Mouse (Mus musculus): Measurements from ENCODE around the gene Cat. TPM values are rescaled to one million over a fixed set of nuclear protein-coding genes. Genes with fewer than 3 reads are reported as not detected.

The Cat gene
- polyA plus RNA-seq, 1 experiment from 2014 or later = 92.6 TPM

DNA sequence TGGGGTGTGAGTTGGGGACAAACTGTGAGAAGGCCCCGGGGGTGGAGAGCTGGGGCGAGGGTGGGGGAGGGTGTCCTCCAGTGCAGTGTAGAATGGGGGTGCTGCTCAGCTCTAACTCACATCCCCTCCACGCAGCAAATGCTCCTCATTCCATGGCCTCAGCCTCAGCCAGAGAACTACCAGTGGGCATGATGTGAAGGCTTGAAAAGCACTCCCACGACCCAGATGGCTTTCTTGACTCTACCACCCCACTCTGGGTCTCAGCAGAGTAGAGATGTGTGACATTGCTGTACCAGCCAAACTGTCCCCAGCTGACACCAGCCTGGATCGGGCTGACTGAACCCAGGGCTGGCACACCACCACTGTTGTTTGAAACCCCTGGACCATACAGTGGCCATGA, 32.4 kb downstream of the Cat start:
- 94% methylated on average over 5 of the region's 5 CpGs for WGBS
- peaks cover 16% of the 10 kb centered on the region for H3K36me3 ChIP-seq (ENCODE audit: control insufficient read depth, insufficient read depth, low read length)
- no peak overlapping the region for H3K27ac ChIP-seq (ENCODE audit: low read length)
- H3K4me3 ChIP-seq (ENCODE audit: low read depth, low read length) = no peak overlapping the region
- no peaks in the 10 kb centered on the region for H3K27me3 ChIP-seq (ENCODE audit: control insufficient read depth, insufficient read depth, low read depth, low read length)
- no peak overlapping the region for H3K9ac ChIP-seq (ENCODE audit: low read depth, low read length)
- no peak for ATAC-seq
- no peaks in the 10 kb centered on the region for H3K9me3 ChIP-seq (replicated peaks; ENCODE audit: control insufficient read depth, low read length, poor library complexity, severe bottlenecking)
- H3K4me2 ChIP-seq (ENCODE audit: low read length) = no peak overlapping the region
- no peaks in the 10 kb centered on the region for H3K4me1 ChIP-seq (ENCODE audit: control insufficient read depth, insufficient read depth, low read length)

DNA sequence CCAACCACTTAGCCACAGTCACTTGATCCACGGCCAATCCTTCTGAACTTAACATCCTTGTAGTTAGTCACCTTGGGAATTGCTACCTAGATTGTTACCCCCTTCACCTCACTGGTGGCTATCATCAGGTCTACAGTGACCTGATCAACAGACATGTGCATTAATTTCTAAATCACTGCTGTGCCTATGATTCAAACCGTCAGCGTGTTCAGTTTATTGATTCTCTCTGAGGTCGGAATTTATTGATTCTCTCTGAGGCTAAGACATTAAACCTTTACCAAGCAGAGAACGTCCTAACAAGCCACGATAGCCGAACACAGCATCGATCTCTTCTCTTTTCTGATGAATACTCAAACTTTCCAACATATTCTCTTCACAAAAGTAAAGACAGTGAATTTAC, 34.7 kb downstream of the Cat start:
- ATAC-seq = no peak
- H3K9ac ChIP-seq (ENCODE audit: low read depth, low read length) = no peak overlapping the region
- H3K4me3 ChIP-seq (ENCODE audit: low read depth, low read length) = no peak overlapping the region
- 88% methylated on average over 8 of the region's 8 CpGs for WGBS
- peaks cover 12% of the 10 kb centered on the region for H3K36me3 ChIP-seq (ENCODE audit: control insufficient read depth, insufficient read depth, low read length)
- no peaks in the 10 kb centered on the region for H3K9me3 ChIP-seq (replicated peaks; ENCODE audit: control insufficient read depth, low read length, poor library complexity, severe bottlenecking)
- no peak overlapping the region for H3K27ac ChIP-seq (ENCODE audit: low read length)
- H3K4me2 ChIP-seq (ENCODE audit: low read length) = no peak overlapping the region
- no peaks in the 10 kb centered on the region for H3K27me3 ChIP-seq (ENCODE audit: control insufficient read depth, insufficient read depth, low read depth, low read length)
- H3K4me1 ChIP-seq (ENCODE audit: control insufficient read depth, insufficient read depth, low read length) = no peaks in the 10 kb centered on the region

DNA sequence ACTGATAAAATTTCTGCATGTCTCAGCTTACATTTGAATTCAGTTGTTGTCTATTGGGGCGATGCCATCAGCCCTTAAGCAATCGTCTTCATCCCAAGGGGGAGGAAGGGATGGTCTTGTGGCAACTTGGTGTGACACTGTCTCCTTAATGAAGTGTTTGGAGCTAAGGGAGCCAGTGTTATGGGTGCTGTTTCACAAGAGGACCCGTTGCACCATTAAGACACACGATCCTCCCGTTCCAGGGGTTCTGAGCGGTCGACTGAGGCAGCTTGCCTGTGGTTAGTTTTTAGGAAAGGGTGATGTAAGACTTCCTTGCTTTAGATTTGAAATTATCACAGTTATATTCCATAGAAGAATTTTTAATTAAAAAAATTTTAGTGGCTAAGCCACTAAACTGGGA, 35.1 kb downstream of the Cat start:
- H3K9me3 ChIP-seq (replicated peaks; ENCODE audit: control insufficient read depth, low read length, poor library complexity, severe bottlenecking) = no peaks in the 10 kb centered on the region
- H3K36me3 ChIP-seq (ENCODE audit: control insufficient read depth, insufficient read depth, low read length) = peaks cover 9% of the 10 kb centered on the region
- 93% methylated on average over 7 of the region's 7 CpGs for WGBS
- ATAC-seq = no peak
- no peaks in the 10 kb centered on the region for H3K4me1 ChIP-seq (ENCODE audit: control insufficient read depth, insufficient read depth, low read length)
- H3K9ac ChIP-seq (ENCODE audit: low read depth, low read length) = no peak overlapping the region
- H3K4me3 ChIP-seq (ENCODE audit: low read depth, low read length) = no peak overlapping the region
- H3K27ac ChIP-seq (ENCODE audit: low read length) = no peak overlapping the region
- no peak overlapping the region for H3K4me2 ChIP-seq (ENCODE audit: low read length)
- H3K27me3 ChIP-seq (ENCODE audit: control insufficient read depth, insufficient read depth, low read depth, low read length) = no peaks in the 10 kb centered on the region

DNA sequence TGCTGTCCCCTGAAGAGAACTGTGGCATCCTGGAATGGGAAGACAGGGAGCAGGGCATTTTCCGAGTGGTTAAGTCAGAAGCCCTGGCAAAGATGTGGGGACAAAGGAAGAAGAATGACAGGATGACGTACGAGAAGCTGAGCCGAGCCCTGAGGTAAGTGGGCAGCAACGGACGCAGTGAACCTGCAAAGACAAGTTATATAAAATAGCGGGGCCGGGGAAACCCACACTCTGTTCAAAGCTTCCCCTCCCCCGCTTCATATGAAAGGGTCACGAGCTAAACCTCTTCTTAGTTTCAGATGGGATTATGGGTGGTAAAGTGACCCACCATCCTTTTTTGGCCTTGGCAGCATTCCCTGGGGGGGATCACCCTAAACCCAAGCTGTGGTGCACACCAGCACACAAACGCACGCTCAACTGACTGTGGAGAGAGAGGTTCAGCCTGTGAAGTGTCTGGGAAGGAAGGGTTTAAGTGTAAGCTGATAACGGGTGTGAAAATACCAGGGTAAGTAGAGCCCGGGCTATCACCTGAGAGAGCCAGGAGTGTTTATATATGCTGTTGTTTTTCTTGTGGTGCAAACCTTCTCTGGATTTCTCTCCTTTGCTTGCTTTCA, 35.9 kb downstream of the Cat start:
- 65% methylated on average over 14 of the region's 14 CpGs for WGBS
- Histone ChIP-seq H3K9ac (ENCODE audit: low read depth, low read length) (no peak overlapping the region), H3K36me3 (ENCODE audit: control insufficient read depth, insufficient read depth, low read length) (peaks cover 4% of the 10 kb centered on the region; the same call in 1 of the 2 replicates), H3K27ac (ENCODE audit: low read length) (no peak overlapping the region), H3K4me2 (ENCODE audit: low read length) (no peak overlapping the region), H3K4me1 (ENCODE audit: control insufficient read depth, insufficient read depth, low read length) (no peaks in the 10 kb centered on the region), H3K27me3 (ENCODE audit: control insufficient read depth, insufficient read depth, low read depth, low read length) (no peaks in the 10 kb centered on the region), H3K4me3 (ENCODE audit: low read depth, low read length) (no peak overlapping the region), H3K9me3 (replicated peaks; ENCODE audit: control insufficient read depth, low read length, poor library complexity, severe bottlenecking) (no peaks in the 10 kb centered on the region)
- no peak for ATAC-seq

DNA sequence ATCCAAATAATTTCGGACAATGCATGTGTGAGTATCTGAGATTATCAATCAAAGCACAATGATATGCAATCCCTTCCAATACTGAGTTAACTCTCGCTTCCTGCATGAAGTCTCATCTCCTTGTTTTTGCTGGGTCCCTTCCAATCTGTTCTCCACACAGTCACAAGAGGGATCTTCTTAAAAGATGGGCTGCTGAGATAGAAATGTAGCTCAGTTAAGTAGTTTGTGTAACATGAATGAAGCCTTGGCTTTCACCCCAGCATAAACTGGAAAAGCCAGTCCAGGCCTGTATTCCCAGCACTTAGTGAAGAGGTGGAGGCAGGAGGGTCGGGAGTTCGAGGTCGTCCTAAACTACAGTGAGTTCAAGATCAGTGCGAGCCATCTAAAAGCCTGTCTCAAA, 38.6 kb downstream of the Cat start:
- no peaks in the 10 kb centered on the region for H3K4me1 ChIP-seq (ENCODE audit: control insufficient read depth, insufficient read depth, low read length)
- no peak overlapping the region for H3K4me2 ChIP-seq (ENCODE audit: low read length)
- ATAC-seq = no peak
- WGBS = 92% methylated on average over 6 of the region's 6 CpGs
- H3K9ac ChIP-seq (ENCODE audit: low read depth, low read length) = no peak overlapping the region
- H3K36me3 ChIP-seq (ENCODE audit: control insufficient read depth, insufficient read depth, low read length) = no peaks in the 10 kb centered on the region
- H3K4me3 ChIP-seq (ENCODE audit: low read depth, low read length) = no peak overlapping the region
- no peak overlapping the region for H3K27ac ChIP-seq (ENCODE audit: low read length)
- H3K27me3 ChIP-seq (ENCODE audit: control insufficient read depth, insufficient read depth, low read depth, low read length) = no peaks in the 10 kb centered on the region
- no peaks in the 10 kb centered on the region for H3K9me3 ChIP-seq (replicated peaks; ENCODE audit: control insufficient read depth, low read length, poor library complexity, severe bottlenecking)

DNA sequence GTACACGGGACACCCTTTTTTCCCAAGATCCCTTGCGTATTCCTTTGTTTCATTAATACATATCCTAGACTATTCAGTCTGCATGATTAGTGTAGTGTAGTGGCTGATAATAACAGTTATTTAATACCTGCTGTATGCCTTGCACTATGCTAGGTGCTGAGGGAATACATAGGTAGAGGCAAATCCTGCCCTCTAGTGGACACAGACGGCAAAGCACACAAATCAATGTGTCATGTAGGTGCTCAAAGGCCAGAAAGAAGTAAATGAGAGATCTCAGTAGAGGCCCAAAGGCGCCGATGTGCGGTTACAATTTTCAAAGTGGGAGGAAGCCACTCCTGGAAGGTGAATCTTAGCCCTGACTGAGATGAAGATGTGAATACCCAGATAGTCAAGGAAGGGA, 39.2 kb downstream of the Cat start:
- no peak overlapping the region for H3K27ac ChIP-seq (ENCODE audit: low read length)
- H3K4me2 ChIP-seq (ENCODE audit: low read length) = no peak overlapping the region
- H3K27me3 ChIP-seq (ENCODE audit: control insufficient read depth, insufficient read depth, low read depth, low read length) = no peaks in the 10 kb centered on the region
- H3K4me3 ChIP-seq (ENCODE audit: low read depth, low read length) = no peak overlapping the region
- no peak overlapping the region for H3K9ac ChIP-seq (ENCODE audit: low read depth, low read length)
- WGBS = 63% methylated on average over 6 of the region's 6 CpGs
- no peaks in the 10 kb centered on the region for H3K36me3 ChIP-seq (ENCODE audit: control insufficient read depth, insufficient read depth, low read length)
- no peak for ATAC-seq
- no peaks in the 10 kb centered on the region for H3K4me1 ChIP-seq (ENCODE audit: control insufficient read depth, insufficient read depth, low read length)
- no peaks in the 10 kb centered on the region for H3K9me3 ChIP-seq (replicated peaks; ENCODE audit: control insufficient read depth, low read length, poor library complexity, severe bottlenecking)

DNA sequence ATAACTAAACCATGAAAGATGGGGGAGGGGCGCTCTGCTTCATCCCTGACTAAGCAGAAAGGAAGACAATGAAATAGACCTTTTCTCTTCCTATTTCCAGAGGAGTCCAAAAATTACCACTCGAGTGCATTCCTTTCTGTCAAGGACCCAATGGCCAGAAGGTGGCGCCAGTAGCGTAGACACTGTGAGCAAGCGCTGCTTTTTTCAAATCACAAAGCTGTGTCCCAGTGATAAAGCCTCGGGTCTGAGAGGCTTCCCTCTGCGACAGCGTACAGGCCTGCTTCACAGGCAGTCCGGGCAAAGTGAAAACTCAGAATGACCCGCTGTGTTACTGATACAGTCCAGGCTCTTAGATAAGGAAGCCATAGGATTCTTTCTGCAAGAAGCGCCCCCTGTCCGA, 45.2 kb downstream of the Cat start:
- peaks cover 2% of the 10 kb centered on the region; the same call in 1 of the 2 replicates for H3K4me1 ChIP-seq (ENCODE audit: control insufficient read depth, insufficient read depth, low read length)

DNA sequence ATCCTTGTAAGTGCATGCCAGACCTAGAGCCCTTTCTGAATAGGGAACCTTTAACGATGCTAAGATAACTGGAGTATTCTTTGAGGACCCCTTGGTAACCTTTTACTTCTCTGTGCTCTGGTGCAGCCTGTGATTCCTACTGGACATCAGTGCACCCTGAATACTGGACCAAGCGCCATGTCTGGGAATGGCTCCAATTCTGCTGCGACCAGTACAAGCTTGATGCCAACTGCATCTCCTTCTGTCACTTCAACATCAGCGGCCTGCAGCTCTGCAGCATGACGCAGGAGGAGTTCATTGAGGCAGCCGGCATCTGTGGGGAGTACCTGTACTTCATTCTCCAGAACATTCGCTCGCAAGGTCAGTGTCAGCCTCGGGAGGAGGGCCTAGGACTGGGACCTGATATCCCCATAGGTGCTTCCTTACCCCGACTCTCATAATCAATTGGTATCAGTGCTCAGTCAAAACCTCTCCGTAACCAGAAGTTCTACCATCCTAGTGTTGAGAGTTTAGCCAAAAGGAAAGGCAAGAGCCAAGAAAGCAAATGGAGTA, 45.8 kb downstream of the Cat start:
- Histone ChIP-seq H3K27me3 (ENCODE audit: control insufficient read depth, insufficient read depth, low read depth, low read length) (no peaks in the 10 kb centered on the region), H3K4me2 (ENCODE audit: low read length) (no peak overlapping the region), H3K4me1 (ENCODE audit: control insufficient read depth, insufficient read depth, low read length) (peaks cover 2% of the 10 kb centered on the region; the same call in 1 of the 2 replicates), H3K9me3 (replicated peaks; ENCODE audit: control insufficient read depth, low read length, poor library complexity, severe bottlenecking) (no peaks in the 10 kb centered on the region), H3K27ac (ENCODE audit: low read length) (no peak overlapping the region), H3K9ac (ENCODE audit: low read depth, low read length) (no peak overlapping the region), H3K4me3 (ENCODE audit: low read depth, low read length) (no peak overlapping the region), H3K36me3 (ENCODE audit: control insufficient read depth, insufficient read depth, low read length) (no peaks in the 10 kb centered on the region)
- ATAC-seq = peak; percentile 61
- 91% methylated on average over 11 of the region's 11 CpGs for WGBS

More for the DNA sequence above, 45.2 kb downstream of the Cat start:
- Histone ChIP-seq H3K4me3 (ENCODE audit: low read depth, low read length) (peak overlapping the region; percentile 9; the same call in 1 of the 2 replicates), H3K27me3 (ENCODE audit: control insufficient read depth, insufficient read depth, low read depth, low read length) (no peaks in the 10 kb centered on the region), H3K36me3 (ENCODE audit: control insufficient read depth, insufficient read depth, low read length) (no peaks in the 10 kb centered on the region), H3K4me2 (ENCODE audit: low read length) (peak overlapping the region; percentile 44), H3K27ac (ENCODE audit: low read length) (no peak overlapping the region), H3K9me3 (replicated peaks; ENCODE audit: control insufficient read depth, low read length, poor library complexity, severe bottlenecking) (no peaks in the 10 kb centered on the region), H3K9ac (ENCODE audit: low read depth, low read length) (no peak overlapping the region)
- peak; percentile 75 for ATAC-seq
- WGBS = 5% methylated on average over 12 of the region's 12 CpGs

DNA sequence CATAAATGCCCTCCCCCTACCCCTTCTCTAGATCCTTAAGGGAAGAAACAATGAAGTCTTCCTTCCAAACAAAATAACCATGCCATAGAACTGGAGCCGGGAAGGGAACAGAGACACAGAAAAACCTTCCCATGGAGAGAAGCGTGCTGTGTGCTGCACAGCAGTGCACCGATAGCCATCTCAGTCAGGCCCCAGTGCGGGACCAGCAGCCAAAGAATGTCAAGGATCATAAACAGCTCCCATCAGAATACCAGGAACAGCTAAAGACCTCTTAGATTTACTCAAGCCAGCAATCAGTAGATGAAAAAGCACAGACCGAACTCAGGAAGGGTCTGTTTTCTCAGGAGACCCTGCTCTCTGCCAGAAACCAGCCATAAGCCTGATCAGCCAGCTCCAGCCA, 48.4 kb downstream of the Cat start:
- no peaks in the 10 kb centered on the region for H3K9me3 ChIP-seq (replicated peaks; ENCODE audit: control insufficient read depth, low read length, poor library complexity, severe bottlenecking)
- no peak for ATAC-seq
- H3K4me2 ChIP-seq (ENCODE audit: low read length) = no peak overlapping the region
- H3K9ac ChIP-seq (ENCODE audit: low read depth, low read length) = no peak overlapping the region
- no peaks in the 10 kb centered on the region for H3K27me3 ChIP-seq (ENCODE audit: control insufficient read depth, insufficient read depth, low read depth, low read length)
- 64% methylated on average over 5 of the region's 5 CpGs for WGBS
- no peak overlapping the region for H3K27ac ChIP-seq (ENCODE audit: low read length)
- H3K4me1 ChIP-seq (ENCODE audit: control insufficient read depth, insufficient read depth, low read length) = peaks cover 2% of the 10 kb centered on the region; the same call in 1 of the 2 replicates
- no peak overlapping the region for H3K4me3 ChIP-seq (ENCODE audit: low read depth, low read length)
- H3K36me3 ChIP-seq (ENCODE audit: control insufficient read depth, insufficient read depth, low read length) = no peaks in the 10 kb centered on the region

All from midbrain, embryonic 16.5 days (tissue).